Mouse (Mus musculus) lung, adult 2 months (tissue): Measurements from ENCODE around the gene Nbdy.

Source experiments
- CTCF ChIP-seq: fragments of 200-500 bp; IDR thresholded peaks from 2 replicates; pipeline ENCODE4 v1.5.1; 2011; ENCODE audit warnings: mild to moderate bottlenecking, low read length, control low read depth; ENCODE audit not compliant: insufficient read depth
- POLR2A ChIP-seq: fragments of 200-500 bp; IDR thresholded peaks from 2 replicates; pipeline ENCODE4 v1.6.1; 2011; ENCODE audit warnings: low read depth, mild to moderate bottlenecking, control low read depth, low read length, borderline replicate concordance; ENCODE audit errors: extremely low read depth

GRCm38 (mm10) chrX:153700463-153700862, 22.9 kb upstream of the Nbdy start:
- TF ChIP-seq CTCF (no peak), POLR2A (no peak)
